ENCODE assay signal across 7 mouse cellular contexts in genomic region chr4:46195781-46196487, GRCm38 (mm10). TPM values are rescaled to one million over a fixed set of nuclear protein-coding genes. Genes with fewer than 3 reads are reported as not detected.
DNase-seq lines count a peak whose midpoint lies in the region; ATAC-seq lines count a peak whose summit lies in the region.

Gene Xpa, minus strand, starts transcription at chr4:46196311.

- under 1% methylated on average over 70 of the region's 70 CpGs for WGBS in intestine, embryonic 15.5 days
- WGBS in midbrain, embryonic 10.5 days, result under 1% methylated on average over 68 of the region's 70 CpGs

- no peaks in the 10 kb centered on the region for H3K36me3 ChIP-seq in intestine, embryonic 15.5 days
- H3K36me3 ChIP-seq in midbrain, embryonic 10.5 days, result peaks cover 7% of the 10 kb centered on the region

- peak within 1 kb of the TSS; percentile 73 for H3K4me3 ChIP-seq in intestine, embryonic 15.5 days (replicated peaks)
- H3K4me3 ChIP-seq in midbrain, embryonic 10.5 days, result peak within 1 kb of the TSS; percentile 95

- peaks cover 8% of the 10 kb centered on the region for H3K4me1 ChIP-seq in intestine, embryonic 15.5 days (replicated peaks)
- peaks cover 28% of the 10 kb centered on the region for H3K4me1 ChIP-seq in midbrain, embryonic 10.5 days

- peak within 1 kb of the TSS; percentile 56 for H3K4me2 ChIP-seq in intestine, embryonic 15.5 days (replicated peaks)

- ATAC-seq in intestine, embryonic 15.5 days, result peak; percentile 97

- peak within 1 kb of the TSS; percentile 69 for H3K27ac ChIP-seq in intestine, embryonic 15.5 days
- peak within 1 kb of the TSS; percentile 93 for H3K27ac ChIP-seq in midbrain, embryonic 10.5 days (replicated peaks)

- H3K9ac ChIP-seq in intestine, embryonic 15.5 days, result peak within 1 kb of the TSS; percentile 79

- DNase-seq in adrenal gland, adult 2 months, result peak; percentile 95
- DNase-seq in embryo, embryonic 11.5 days (ENCODE audit: low read depth, low spot score), result peak; percentile 92
- peak; percentile 89 to 94 for DNase-seq in gastrocnemius, postnatal 36 days
- DNase-seq in left cerebral cortex, postnatal 25 days (ENCODE audit: low spot score in 2 of 2), result peak; percentile 94 to 98
- peak; percentile 96 for DNase-seq in midbrain, embryonic 10.5 days (ENCODE audit: low spot score)
- DNase-seq in right cerebral cortex, postnatal 4 days, result peak; percentile 97

- H3K27me3 ChIP-seq in intestine, embryonic 15.5 days (replicated peaks), result no peaks in the 10 kb centered on the region
- H3K27me3 ChIP-seq in midbrain, embryonic 10.5 days (ENCODE audit: low read depth, poor library complexity, severe bottlenecking), result peaks cover 21% of the 10 kb centered on the region; the same call in 1 of the 2 replicates

- intact Hi-C loops in gastrocnemius, postnatal 36 days (cut with DNase I), result loop anchor here (10.0 kb wide), 1 partner anchor 249 kb away; no protein-coding TSS in a partner anchor
- intact Hi-C loops in left cerebral cortex, postnatal 25 days (cut with DNase I), result loop anchor here (2.0 kb wide), 1 partner anchor 257 kb away; no protein-coding TSS in a partner anchor

- no peaks in the 10 kb centered on the region for H3K9me3 ChIP-seq in intestine, embryonic 15.5 days
- no peaks in the 10 kb centered on the region for H3K9me3 ChIP-seq in midbrain, embryonic 10.5 days (replicated peaks)

RNA-seq across cellular contexts. Expression of gene Xpa, which starts in this region (rescaled TPM):
- 10 to 100 TPM; 17.2 to 20.3 TPM for total RNA-seq in adrenal gland, adult 2 months (2021)
- 19.9 and 24.0 TPM in 2 replicates for polyA plus RNA-seq in adrenal gland, adult 2 months (2012; rRNA removed)
- 1 to 10 TPM; 6.4 to 6.7 TPM for total RNA-seq in gastrocnemius, postnatal 36 days (2021)
- 18.3 and 18.4 TPM in 2 replicates for polyA plus RNA-seq in intestine, embryonic 15.5 days (2015; fragmentation: Nextera tagmentation; extraction: Ambion mirVana)
- 10 to 100 TPM; 10.7 to 11.9 TPM for total RNA-seq in left cerebral cortex, postnatal 25 days (2021)
- polyA plus RNA-seq in midbrain, embryonic 10.5 days (2016; fragmentation: Nextera tagmentation; extraction: Ambion mirVana), result 20.9 and 21.7 TPM in 2 replicates

Comparison
In these comparisons a context has a peak if more than half of its experiments do, and no peak if none do; other contexts are left out.
1. Peak in every context shown above with its lines: DNase-seq, ATAC-seq, H3K4me3 ChIP-seq and H3K27ac ChIP-seq.